ENCODE assay signal across 17 mouse cellular contexts in genomic region chr7:127188305-127189276, GRCm38 (mm10). TPM values are rescaled to one million over a fixed set of nuclear protein-coding genes. Genes with fewer than 3 reads are reported as not detected.
DNase-seq lines count a peak whose midpoint lies in the region; ATAC-seq and TF ChIP-seq lines count a peak whose summit lies in the region.
"Had no signal": no experiment of that assay in that cellular context is flagged by ENCODE, and none has a peak within 500 bp of the region (broad histone marks: within the 10 kb centered on the region; RNA-seq: fewer than 3 reads in every experiment).

No protein-coding gene starts in this region.

- H3K4me1 ChIP-seq in heart, embryonic 14.5 days (ENCODE audit: control insufficient read depth in 2 of 2, insufficient read depth in 2 of 2, low read length in 2 of 2), result no peaks in the 10 kb centered on the region
- no peaks in the 10 kb centered on the region for H3K4me1 ChIP-seq in heart, adult 2 months (ENCODE audit: control insufficient read depth, insufficient read depth, low read length)
- H3K4me1 ChIP-seq in CH12.LX (ENCODE audit: control insufficient read depth in 1 of 2, insufficient read depth in 2 of 2), result peaks cover 32 to 91% of the 10 kb centered on the region in 2 experiments
- no peaks in the 10 kb centered on the region for H3K4me1 ChIP-seq in hindbrain, embryonic 11.5 days (replicated peaks; ENCODE audit: control insufficient read depth, insufficient read depth, low read length)
- H3K4me1 ChIP-seq: neural tube, embryonic 12.5 days; stomach, embryonic 15.5 days had no signal

- H3K79me2 ChIP-seq in heart, adult 2 months (replicated peaks; ENCODE audit: control insufficient read depth, insufficient read depth, low read length), result no peaks in the 10 kb centered on the region
- H3K79me2 ChIP-seq in CH12.LX (replicated peaks; ENCODE audit: control insufficient read depth, extremely low read depth, insufficient read depth, poor library complexity, severe bottlenecking), result peaks cover 21% of the 10 kb centered on the region

- intact Hi-C loops in heart, adult 2 months (cut with DNase I), result no loop called here

- 71% methylated on average over 17 of the region's 17 CpGs for WGBS in heart, embryonic 14.5 days
- 55% methylated on average over 17 of the region's 17 CpGs for WGBS in heart, adult 2 months
- WGBS in hindbrain, embryonic 11.5 days, result 87% methylated on average over 17 of the region's 17 CpGs

- H3K9ac ChIP-seq in heart, embryonic 14.5 days (ENCODE audit: low read length), result no peak overlapping the region
- no peak overlapping the region for H3K9ac ChIP-seq in heart, adult 2 months (ENCODE audit: low read depth, low read length)
- peak overlapping the region; percentile 42 for H3K9ac ChIP-seq in CH12.LX (ENCODE audit: insufficient read depth, low read depth)
- no peak overlapping the region for H3K9ac ChIP-seq in hindbrain, embryonic 11.5 days (ENCODE audit: low read depth, low read length)
- H3K9ac ChIP-seq: neural tube, embryonic 12.5 days; stomach, embryonic 15.5 days had no signal

- TF ChIP-seq POLR2A in heart, adult 2 months (IDR thresholded peaks at IDR 0.05; ENCODE audit: insufficient read depth, low read depth, low read length), result no peak
- peak; percentile 22 for TF ChIP-seq POLR2A in CH12.LX (IDR thresholded peaks at IDR 0.05; ENCODE audit: low read depth, low read length)

- H3K4me3 ChIP-seq in heart, embryonic 14.5 days (ENCODE audit: control insufficient read depth in 1 of 2, insufficient read depth in 1 of 2, low read depth in 1 of 2, low read length in 2 of 2), result no peak overlapping the region
- H3K4me3 ChIP-seq in heart, adult 2 months, result no peak overlapping the region
- peak overlapping the region in 2 of 3 experiments; percentile 12 to 35 for H3K4me3 ChIP-seq in CH12.LX (replicated peaks in 1 of 3; ENCODE audit: low read depth in 2 of 3, low read length in 2 of 3, poor library complexity in 1 of 3)
- H3K4me3 ChIP-seq in hindbrain, embryonic 11.5 days (ENCODE audit: low read depth, low read length), result no peak overlapping the region
- H3K4me3 ChIP-seq: neural tube, embryonic 12.5 days; stomach, embryonic 15.5 days had no signal

- dilution Hi-C loops in CH12.LX (cut with MboI; ENCODE audit: extremely low pct_ligation_motif_present, extremely low pct_unique_long_range_greater_than_20kb, low sequenced_read_pairs), result no loop called here

- H3K4me2 ChIP-seq in heart, embryonic 14.5 days (ENCODE audit: low read length), result no peak overlapping the region
- H3K4me2 ChIP-seq in CH12.LX (ENCODE audit: insufficient read depth, low read depth, poor library complexity, severe bottlenecking), result peak overlapping the region; percentile 75
- H3K4me2 ChIP-seq in hindbrain, embryonic 11.5 days (replicated peaks; ENCODE audit: low read depth, low read length), result no peak overlapping the region
- H3K4me2 ChIP-seq: neural tube, embryonic 12.5 days; stomach, embryonic 15.5 days had no signal

- H3K9me3 ChIP-seq in heart, embryonic 14.5 days (ENCODE audit: control insufficient read depth, low read length), result no peaks in the 10 kb centered on the region
- no peaks in the 10 kb centered on the region for H3K9me3 ChIP-seq in CH12.LX (replicated peaks; ENCODE audit: low read length)
- H3K9me3 ChIP-seq in hindbrain, embryonic 11.5 days (ENCODE audit: control insufficient read depth, low read length), result no peaks in the 10 kb centered on the region
- H3K9me3 ChIP-seq: neural tube, embryonic 12.5 days; stomach, embryonic 15.5 days had no signal

- H3K27ac ChIP-seq in heart, embryonic 14.5 days (replicated peaks in 1 of 2; ENCODE audit: control insufficient read depth in 1 of 2, insufficient read depth in 1 of 2, low read depth in 2 of 2, low read length in 2 of 2), result no peak overlapping the region; a peak in 1 of 4 replicates
- no peak overlapping the region for H3K27ac ChIP-seq in heart, adult 2 months
- H3K27ac ChIP-seq in CH12.LX (ENCODE audit: insufficient read depth, low read depth), result peak overlapping the region; percentile 97
- H3K27ac ChIP-seq in hindbrain, embryonic 11.5 days (ENCODE audit: low read depth, low read length), result no peak overlapping the region
- H3K27ac ChIP-seq: neural tube, embryonic 12.5 days; stomach, embryonic 15.5 days had no signal

- no peak; the same call in 1 of the 2 replicates for TF ChIP-seq RAD21 in CH12.LX (IDR thresholded peaks at IDR 0.05; ENCODE audit: low read depth, low read length)

- no peak for DNase-seq in heart, adult 2 months
- peak; percentile 91 for DNase-seq in CH12.LX (ENCODE audit: extremely low read depth)
- peak; percentile 85 for DNase-seq in induced T-regulatory cell, adult 2 months (ENCODE audit: low read depth)
- peak; percentile 55 to 59 for DNase-seq in thymus, postnatal 10 days (ENCODE audit: low spot score in 2 of 2)
- DNase-seq in testis, postnatal 10 days (ENCODE audit: low spot score), result no peak
- no peak for DNase-seq in left cerebral cortex, adult 9 months (ENCODE audit: low spot score in 2 of 2)
- DNase-seq in hindbrain, embryonic 11.5 days (ENCODE audit: low spot score), result no peak
- DNase-seq: adrenal gland, adult 8-10 months; gastrocnemius, postnatal 25 days; kidney, postnatal 25 days; left cerebral cortex, postnatal 4 days; midbrain, embryonic 14.5 days had no signal

- peaks cover 26% of the 10 kb centered on the region for H3K36me3 ChIP-seq in heart, embryonic 14.5 days (ENCODE audit: control insufficient read depth, insufficient read depth, low read length)
- no peaks in the 10 kb centered on the region for H3K36me3 ChIP-seq in heart, adult 2 months (ENCODE audit: control insufficient read depth, insufficient read depth, low read length)
- H3K36me3 ChIP-seq in CH12.LX (replicated peaks in 1 of 2; ENCODE audit: control insufficient read depth in 1 of 2, insufficient read depth in 1 of 2, low read length in 1 of 2), result peaks cover 42 to 79% of the 10 kb centered on the region in 2 experiments
- H3K36me3 ChIP-seq in hindbrain, embryonic 11.5 days (ENCODE audit: control insufficient read depth, insufficient read depth, low read length), result peaks cover 8% of the 10 kb centered on the region; the same call in 1 of the 2 replicates

- TF ChIP-seq EP300 in heart, adult 2 months (IDR thresholded peaks at IDR 0.05; ENCODE audit: insufficient read depth, low read depth, low read length), result no peak
- TF ChIP-seq EP300 in CH12.LX (IDR thresholded peaks at IDR 0.05; ENCODE audit: low read length), result peak; percentile 88

- ATAC-seq in heart, embryonic 14.5 days (ENCODE audit: insufficient number of reproducible peaks, insufficient read depth, low FRiP score, low read depth), result 0 out of 2 replicates have a peak, but pooled peaks have one; percentile 29
- ATAC-seq in hindbrain, embryonic 11.5 days (ENCODE audit: low FRiP score), result no peak
- ATAC-seq: intestine, embryonic 16.5 days; Patski had no signal

- in situ Hi-C loops in CH12.LX (cut with MboI; ENCODE audit: low pct_ligation_motif_present, low pct_unique_long_range_greater_than_20kb, low sequenced_read_pairs), result loop anchor here (5.0 kb wide), 2 partner anchors 51 to 496 kb away; partner anchors contain the start of gene Spn

- TF ChIP-seq CTCF in heart, adult 2 months (IDR thresholded peaks at IDR 0.05), result no peak
- peak in 1 of 2 experiments; percentile 30; a peak in 2 of 4 replicates for TF ChIP-seq CTCF in CH12.LX (conservative IDR thresholded peaks at IDR 0.05 in 1 of 2, IDR thresholded peaks at IDR 0.05 in 1 of 2; ENCODE audit: low read depth in 2 of 2, low read length in 2 of 2)

- H3K27me3 ChIP-seq in heart, embryonic 14.5 days (ENCODE audit: control insufficient read depth, insufficient read depth, low read length), result no peaks in the 10 kb centered on the region
- no peaks in the 10 kb centered on the region for H3K27me3 ChIP-seq in heart, adult 2 months (ENCODE audit: control insufficient read depth, insufficient read depth, low read length)
- H3K27me3 ChIP-seq in CH12.LX (replicated peaks), result no peaks in the 10 kb centered on the region
- no peaks in the 10 kb centered on the region for H3K27me3 ChIP-seq in hindbrain, embryonic 11.5 days (ENCODE audit: control insufficient read depth, insufficient read depth, low read length)
- H3K27me3 ChIP-seq: neural tube, embryonic 12.5 days; Patski; stomach, embryonic 15.5 days had no signal

RNA-seq across cellular contexts. Expression of gene Cd2bp2, which starts 7.3 kb away (rescaled TPM):
- polyA plus RNA-seq in heart, embryonic 14.5 days (2014; fragmentation: Nextera tagmentation; extraction: Ambion mirVana), result 33.7 and 34.8 TPM in 2 replicates
- 10 to 100 TPM; 33.4 to 35.2 TPM for total RNA-seq in heart, adult 2 months (2021)
- polyA plus RNA-seq in heart, adult 2 months (2012; rRNA removed), result 18.2 and 26.9 TPM in 2 replicates
- 66.8 and 78.5 TPM in 2 replicates for total RNA-seq in CH12.LX (2012; rRNA removed)
- total RNA-seq in CH12.LX (2014; rRNA removed), result 62.4 and 63.3 TPM in 2 replicates
- polyA plus RNA-seq in CH12.LX (2012; ENCODE audit: insufficient read length, low read depth), result 57.4 and 72.8 TPM in 2 replicates
- 64.7 and 76.2 TPM in 2 replicates for polyA plus RNA-seq in hindbrain, embryonic 11.5 days (2014; fragmentation: Nextera tagmentation; extraction: Ambion mirVana)

RNA-seq across cellular contexts. Expression of gene Tbc1d10b, which starts 19.7 kb away (rescaled TPM):
- 20.2 and 21.2 TPM in 2 replicates for polyA plus RNA-seq in heart, embryonic 14.5 days (2014; fragmentation: Nextera tagmentation; extraction: Ambion mirVana)
- 10 to 100 TPM; 20.5 to 22.0 TPM for total RNA-seq in heart, adult 2 months (2021)
- polyA plus RNA-seq in heart, adult 2 months (2012; rRNA removed), result 13.6 and 17.4 TPM in 2 replicates
- total RNA-seq in CH12.LX (2012; rRNA removed) (25.9 and 28.0 TPM in 2 replicates), CH12.LX (2014; rRNA removed) (17.9 and 18.2 TPM in 2 replicates)
- polyA plus RNA-seq in CH12.LX (2012; ENCODE audit: insufficient read length, low read depth), result 25.6 and 26.6 TPM in 2 replicates
- 18.7 and 19.1 TPM in 2 replicates for polyA plus RNA-seq in hindbrain, embryonic 11.5 days (2014; fragmentation: Nextera tagmentation; extraction: Ambion mirVana)

RNA-seq across cellular contexts. Expression of gene Mylpf, which starts 20.1 kb away (rescaled TPM):
- polyA plus RNA-seq in heart, embryonic 14.5 days (2014; fragmentation: Nextera tagmentation; extraction: Ambion mirVana), result 11.7 and 14.9 TPM in 2 replicates
- total RNA-seq in heart, adult 2 months (2021), result 1 to 10 TPM; 3.5 TPM
- 0.74 and 1.1 TPM in 2 replicates for polyA plus RNA-seq in heart, adult 2 months (2012; rRNA removed)
- total RNA-seq in CH12.LX (2012; rRNA removed) (3.0 and 4.2 TPM in 2 replicates), CH12.LX (2014; rRNA removed) (0.49 and 3.2 TPM in 2 replicates)
- 4.1 and 5.2 TPM in 2 replicates for polyA plus RNA-seq in CH12.LX (2012; ENCODE audit: insufficient read length, low read depth)
- polyA plus RNA-seq in hindbrain, embryonic 11.5 days (2014; fragmentation: Nextera tagmentation; extraction: Ambion mirVana), result 24.1 and 26.5 TPM in 2 replicates

RNA-seq across cellular contexts. Expression of gene Zfp553, which starts 44.3 kb away (rescaled TPM):
- 9.9 and 11.4 TPM in 2 replicates for polyA plus RNA-seq in heart, embryonic 14.5 days (2014; fragmentation: Nextera tagmentation; extraction: Ambion mirVana)
- total RNA-seq in heart, adult 2 months (2021), result 1 to 10 TPM; 6.0 to 6.3 TPM
- 5.0 and 6.5 TPM in 2 replicates for polyA plus RNA-seq in heart, adult 2 months (2012; rRNA removed)
- total RNA-seq in CH12.LX (2012; rRNA removed) (17.4 and 18.8 TPM in 2 replicates), CH12.LX (2014; rRNA removed) (8.6 and 9.8 TPM in 2 replicates)
- polyA plus RNA-seq in CH12.LX (2012; ENCODE audit: insufficient read length, low read depth), result 15.0 and 15.2 TPM in 2 replicates
- polyA plus RNA-seq in hindbrain, embryonic 11.5 days (2014; fragmentation: Nextera tagmentation; extraction: Ambion mirVana), result 26.5 and 29.7 TPM in 2 replicates

RNA-seq across cellular contexts. Expression of gene Sept1, which starts 44.3 kb away (rescaled TPM):
- 22.2 and 25.3 TPM in 2 replicates for polyA plus RNA-seq in heart, embryonic 14.5 days (2014; fragmentation: Nextera tagmentation; extraction: Ambion mirVana)
- total RNA-seq in heart, adult 2 months (2021), result 1 to 10 TPM; 2.5 to 4.7 TPM
- polyA plus RNA-seq in heart, adult 2 months (2012; rRNA removed), result 6.2 and 13.0 TPM in 2 replicates
- 73.8 and 92.3 TPM in 2 replicates for total RNA-seq in CH12.LX (2012; rRNA removed)
- total RNA-seq in CH12.LX (2014; rRNA removed), result 42.1 and 42.7 TPM in 2 replicates
- polyA plus RNA-seq in CH12.LX (2012; ENCODE audit: insufficient read length, low read depth), result 147 and 171 TPM in 2 replicates
- 23.7 and 30.0 TPM in 2 replicates for polyA plus RNA-seq in hindbrain, embryonic 11.5 days (2014; fragmentation: Nextera tagmentation; extraction: Ambion mirVana)

Comparison
In these comparisons a context has a peak if more than half of its experiments do, and no peak if none do; other contexts are left out.
1. H3K4me3 ChIP-seq: peak in CH12.LX (2 of 3); none in heart, embryonic 14.5 days (0 of 2), heart, adult 2 months (single experiment) and hindbrain, embryonic 11.5 days (single experiment).
2. DNase-seq: peak in CH12.LX (single experiment), induced T-regulatory cell, adult 2 months (single experiment) and thymus, postnatal 10 days (2 of 2); none in heart, adult 2 months (0 of 2), testis, postnatal 10 days (single experiment), left cerebral cortex, adult 9 months (0 of 2) and hindbrain, embryonic 11.5 days (single experiment).